Mouse (Mus musculus) heart, adult 2 months (tissue): Measurements from ENCODE around the gene Neurod6.

Experiments used
- CTCF ChIP-seq: fragments of 200-600 bp; IDR thresholded peaks from 2 replicates; pipeline ENCODE4 v1.8.1; 2022; ENCODE audit warnings: antibody characterized with exemption, mild to moderate bottlenecking, moderate library complexity
- EP300 ChIP-seq: fragments of 200-500 bp; IDR thresholded peaks from 2 replicates; pipeline ENCODE4 v1.6.1; 2011; ENCODE audit warnings: low read depth, low read length, control low read depth; ENCODE audit not compliant: insufficient read depth

DNA sequence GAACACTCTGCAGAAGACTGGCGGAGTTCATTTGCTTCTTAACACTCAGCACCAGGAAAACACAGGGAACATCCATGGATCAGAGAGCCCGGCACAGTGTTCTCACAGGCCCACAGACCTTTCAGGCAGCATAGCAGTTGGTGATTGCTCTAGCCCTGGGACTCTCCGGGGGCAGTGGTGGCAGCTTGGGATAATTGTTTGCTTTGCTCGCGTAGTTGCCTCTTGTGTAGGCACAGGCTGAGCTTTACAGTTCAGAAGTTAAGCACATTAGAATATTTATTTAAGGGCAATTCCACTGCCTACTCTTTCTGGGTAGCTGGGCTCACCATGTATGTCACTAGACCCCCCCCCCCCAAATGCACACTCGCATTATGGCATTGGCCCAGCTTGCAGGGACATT is 34.4 kb upstream of the Neurod6 start:
- no peak for TF ChIP-seq CTCF
- TF ChIP-seq EP300, result no peak
